Mouse (Mus musculus) MEL (cell line): ENCODE results near the gene Msmp.

Experiments used
- E2F4 ChIP-seq: IDR thresholded peaks from 2 replicates; pipeline ENCODE4 v1.6.1; 2011; ENCODE audit warnings: low read depth, low read length, improper control_type of control experiment, borderline replicate concordance
- KAT2A ChIP-seq: conservative IDR thresholded peaks from 2 replicates; pipeline ENCODE4 v1.6.1; 2012; ENCODE audit warnings: low read depth, low read length, improper control_type of control experiment, inconsistent platforms
- MAX ChIP-seq: IDR thresholded peaks from 2 replicates; pipeline ENCODE4 v1.6.1; 2011; ENCODE audit warnings: low read length, improper control_type of control experiment
- MYB ChIP-seq: IDR thresholded peaks from 2 replicates; pipeline ENCODE4 v1.6.1; 2011; ENCODE audit warnings: mild to moderate bottlenecking, low read depth, low read length, improper control_type of control experiment
- POLR2AphosphoS5 ChIP-seq: IDR thresholded peaks from 2 replicates; pipeline ENCODE4 v1.6.1; 2012; ENCODE audit warnings: low read depth, borderline replicate concordance, mild to moderate bottlenecking, inconsistent platforms, low read length, moderate library complexity, mixed read lengths
- SMC3 ChIP-seq: IDR thresholded peaks from 2 replicates; pipeline ENCODE4 v1.6.1; 2011; ENCODE audit warnings: low read depth, low read length, improper control_type of control experiment

DNA sequence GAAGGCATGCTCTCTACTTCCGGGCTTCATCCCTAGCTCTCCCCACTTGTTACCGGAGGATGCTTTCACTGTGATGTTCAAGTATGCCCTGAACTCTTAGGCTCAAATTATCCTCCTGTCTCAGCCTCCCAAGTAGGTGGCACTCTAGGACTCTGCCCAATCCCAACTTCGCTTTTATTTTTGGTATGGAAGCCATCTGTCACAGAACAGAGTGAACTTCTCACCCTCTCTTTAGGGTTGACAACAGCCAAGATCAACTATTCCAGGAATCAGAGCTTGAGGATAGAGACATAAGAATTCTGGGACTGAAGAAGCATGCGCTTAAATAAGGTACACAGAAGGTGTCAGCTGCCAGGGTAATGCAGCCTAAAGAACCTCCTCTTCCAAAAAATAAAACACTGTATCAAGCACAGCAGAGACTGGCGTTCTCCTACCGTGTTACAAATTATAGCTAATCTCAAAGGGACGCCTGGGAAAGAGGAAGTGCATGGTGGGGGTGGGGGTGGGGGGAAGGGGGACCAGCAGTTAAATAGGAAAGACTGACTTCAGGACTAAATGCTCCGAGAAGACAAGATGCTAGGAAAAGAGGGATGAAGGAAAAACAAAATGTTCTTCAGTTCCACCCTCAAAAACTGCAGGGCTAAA lies 6.9 kb downstream of the Msmp start:
- no peak for TF ChIP-seq MAX
- TF ChIP-seq E2F4 = no peak
- TF ChIP-seq SMC3 = no peak
- TF ChIP-seq KAT2A = no peak
- TF ChIP-seq MYB = no peak
- TF ChIP-seq POLR2AphosphoS5 = no peak
